Mouse (Mus musculus) hindbrain, embryonic 15.5 days (tissue): ENCODE results near the gene Pou2f2. TPM values are rescaled to one million over a fixed set of nuclear protein-coding genes. Genes with fewer than 3 reads are reported as not detected.

ENCODE experiments used
- ATAC-seq: fragments of 200-750 bp; cut with Nextera tagmentation; 2 replicates; pipeline ENCODE4 v1.8.0; 2017; ENCODE audit warnings: low read depth, moderate number of reproducible peaks, moderate TSS enrichment; ENCODE audit not compliant: low FRiP score
- H3K27ac ChIP-seq: fragments of 300-500 bp; sonication (generic); replicated peaks from 2 replicates; pipeline ENCODE4 v1.5.1; 2015; ENCODE audit warnings: mild to moderate bottlenecking, inconsistent platforms
- H3K27me3 ChIP-seq: fragments of 300-500 bp; sonication (generic); 2 replicates; pipeline ENCODE4 v1.6.1; 2015; ENCODE audit warnings: control low read depth, inconsistent platforms
- H3K36me3 ChIP-seq: fragments of 300-500 bp; sonication (generic); 2 replicates; pipeline ENCODE4 v1.6.1; 2015; ENCODE audit warnings: control low read depth, inconsistent platforms
- H3K4me1 ChIP-seq: fragments of 300-500 bp; sonication (generic); replicated peaks from 2 replicates; pipeline ENCODE4 v1.6.1; 2015; ENCODE audit warnings: control low read depth, inconsistent platforms
- H3K4me2 ChIP-seq: fragments of 300-500 bp; sonication (generic); 2 replicates; pipeline ENCODE4 v1.6.1; 2015; ENCODE audit warnings: moderate library complexity, mild to moderate bottlenecking, inconsistent platforms
- H3K4me3 ChIP-seq: fragments of 300-500 bp; sonication (generic); 2 replicates; pipeline ENCODE4 v1.5.1; 2015; ENCODE audit warnings: mild to moderate bottlenecking, inconsistent platforms
- H3K9ac ChIP-seq: fragments of 300-500 bp; sonication (generic); 2 replicates; pipeline ENCODE4 v1.6.1; 2015; ENCODE audit warnings: inconsistent platforms
- H3K9me3 ChIP-seq: fragments of 300-500 bp; sonication (generic); 2 replicates; pipeline ENCODE4 v1.6.1; 2016; ENCODE audit warnings: control low read depth, inconsistent platforms
- WGBS: fragments of 180-500 bp; shearing (Covaris S2); methylation state at CpG from one replicate; pipeline ENCODE4 v1.1.7; 2015; 5-methylcytosine and 5-hydroxymethylcytosine counted together
- polyA plus RNA-seq: library from polyadenylated mRNA; unstranded; fragments of >200 nt; fragmentation: Nextera tagmentation; extraction: Ambion mirVana; gene quantifications from 2 replicates; pipeline ENCODE4 v1.2.1, GENCODE M21; 2015

Gene Pou2f2
- polyA plus RNA-seq, 1 experiment from 2014 or later, result 33.4 TPM

DNA sequence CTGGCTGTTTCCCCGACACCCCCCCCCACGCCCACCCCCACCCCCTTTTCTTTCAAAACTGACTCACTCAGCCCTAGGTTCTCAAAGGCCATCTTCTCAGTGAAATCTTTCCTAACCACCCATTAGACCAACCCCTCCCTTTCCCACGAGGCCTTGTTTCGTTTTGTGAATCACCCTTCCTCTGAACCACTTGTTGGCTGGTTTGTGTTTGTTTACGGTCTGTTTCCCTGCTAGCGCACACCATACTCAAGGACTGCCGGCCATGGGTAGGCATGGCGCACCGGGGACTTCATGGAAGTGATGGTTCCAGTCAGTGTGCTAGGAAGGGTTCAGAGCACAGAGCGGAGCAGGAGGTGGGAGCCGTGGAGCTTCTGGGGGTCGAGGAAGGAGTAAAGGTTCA is 70.2 kb downstream of the Pou2f2 start:
- H3K27me3 ChIP-seq, result no peaks in the 10 kb centered on the region
- no peak overlapping the region for H3K9ac ChIP-seq
- H3K9me3 ChIP-seq, result no peaks in the 10 kb centered on the region
- no peaks in the 10 kb centered on the region for H3K36me3 ChIP-seq
- no peak overlapping the region for H3K4me2 ChIP-seq
- WGBS, result 83% methylated on average over 12 of the region's 12 CpGs
- H3K27ac ChIP-seq, result no peak overlapping the region
- H3K4me3 ChIP-seq, result no peak overlapping the region
- no peak for ATAC-seq
- H3K4me1 ChIP-seq, result no peaks in the 10 kb centered on the region; the same call in 1 of the 2 replicates

DNA sequence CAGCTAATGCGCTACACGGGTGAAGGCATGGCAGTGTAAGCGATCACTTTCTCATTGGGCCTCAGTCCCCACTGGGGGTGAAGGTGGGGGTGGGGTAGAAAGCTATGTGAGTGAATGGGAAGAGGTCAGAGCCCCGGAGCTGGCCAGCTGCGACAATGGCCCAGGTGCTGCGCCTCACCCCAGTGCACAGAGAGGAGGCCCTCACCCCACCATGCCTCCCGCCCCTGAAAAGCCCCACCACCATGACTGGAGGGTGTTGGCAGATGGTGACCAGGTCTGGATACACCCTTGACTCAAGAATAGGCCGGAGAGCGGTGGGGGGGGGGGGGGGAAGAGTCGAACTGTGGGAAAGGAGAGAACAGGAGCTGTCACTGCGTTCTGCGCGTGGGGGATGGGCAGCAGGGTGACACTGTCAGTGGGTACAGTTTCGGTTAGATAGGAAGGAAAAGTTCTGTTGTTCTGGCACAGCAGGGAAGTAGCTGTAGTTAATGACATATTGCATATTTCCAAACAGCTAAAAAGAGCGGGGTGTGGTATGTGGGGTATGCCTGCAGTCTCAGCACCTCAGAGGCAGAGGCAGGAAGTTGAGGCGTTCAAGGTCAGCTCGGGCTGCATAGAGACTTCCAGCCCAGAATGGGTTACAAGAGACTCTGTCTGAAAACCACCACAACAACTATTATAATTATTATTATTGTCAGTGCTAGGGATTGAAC is 72.6 kb downstream of the Pou2f2 start:
- Histone ChIP-seq H3K4me3 (no peak overlapping the region), H3K9me3 (no peaks in the 10 kb centered on the region)
- no peak for ATAC-seq

DNA sequence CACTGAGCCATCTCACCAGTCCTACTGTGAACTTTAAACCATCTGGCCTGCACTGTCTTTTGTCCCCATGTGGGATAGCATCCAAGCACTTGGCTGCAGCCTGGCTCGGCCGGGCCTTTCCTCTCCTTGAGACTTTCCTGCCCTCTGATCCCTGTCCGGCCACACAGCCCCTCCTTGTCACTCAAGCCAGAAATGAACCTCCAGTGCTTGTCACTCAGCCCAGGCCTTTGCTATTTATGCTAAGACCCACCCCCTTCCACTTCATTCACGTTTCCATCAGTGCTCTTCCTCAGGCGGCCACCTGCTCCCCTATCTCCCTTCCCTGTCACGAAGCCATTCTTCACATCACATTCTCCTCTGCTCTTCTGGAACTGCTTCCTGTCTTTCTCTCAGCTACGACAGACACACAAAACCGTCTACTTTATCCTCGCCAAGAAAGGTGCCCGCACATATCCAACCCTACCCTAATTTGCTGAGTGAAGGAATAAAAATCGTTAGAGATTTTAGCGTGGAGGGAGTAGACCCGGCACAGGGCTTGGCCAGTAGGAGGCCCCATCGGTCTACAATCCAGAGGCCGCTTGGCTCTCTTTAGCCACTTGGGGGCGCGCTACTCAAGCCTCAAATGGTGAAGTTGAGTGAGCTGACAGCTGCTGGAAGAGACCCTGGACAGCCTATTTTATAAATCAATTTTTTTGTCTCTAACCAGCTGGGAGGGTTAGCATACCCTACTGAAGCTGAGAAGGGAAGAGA is 73.9 kb downstream of the Pou2f2 start:
- H3K9me3 ChIP-seq, result no peaks in the 10 kb centered on the region
- H3K27ac ChIP-seq, result peak overlapping the region; percentile 32; the same call in 1 of the 2 replicates
- H3K9ac ChIP-seq, result no peak overlapping the region
- no peaks in the 10 kb centered on the region; the same call in 1 of the 2 replicates for H3K4me1 ChIP-seq
- no peak overlapping the region for H3K4me2 ChIP-seq
- peak; percentile 39; the same call in 1 of the 2 replicates for ATAC-seq
- H3K4me3 ChIP-seq, result no peak overlapping the region
- 13% methylated on average over 17 of the region's 17 CpGs for WGBS
- no peaks in the 10 kb centered on the region for H3K36me3 ChIP-seq
- no peaks in the 10 kb centered on the region for H3K27me3 ChIP-seq

More for the DNA sequence above, 72.6 kb downstream of the Pou2f2 start:
- 40% methylated on average over 17 of the region's 17 CpGs for WGBS
- Histone ChIP-seq H3K27me3 (no peaks in the 10 kb centered on the region), H3K36me3 (no peaks in the 10 kb centered on the region), H3K27ac (no peak overlapping the region), H3K9ac (no peak overlapping the region), H3K4me1 (no peaks in the 10 kb centered on the region; the same call in 1 of the 2 replicates), H3K4me2 (no peak overlapping the region)

DNA sequence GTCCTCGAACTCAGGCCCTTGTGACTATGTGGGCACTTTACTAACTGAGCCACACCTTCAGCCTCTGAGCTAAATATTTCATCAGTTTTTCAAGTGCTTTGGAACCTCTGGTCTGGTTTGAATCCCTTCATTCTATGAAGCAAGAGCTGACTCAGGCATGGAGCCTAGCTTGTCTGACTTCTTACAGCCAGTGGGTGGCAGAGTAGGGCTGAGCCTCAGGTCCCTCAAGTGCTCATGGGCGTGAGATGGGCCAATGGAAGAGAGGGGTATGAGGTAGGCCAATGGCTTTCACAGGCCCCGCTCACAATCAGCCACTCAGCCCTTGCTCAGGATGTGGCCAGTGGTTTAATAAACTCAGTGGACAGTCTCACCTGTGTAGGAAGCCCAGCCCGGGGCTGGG is 79.9 kb downstream of the Pou2f2 start:
- Histone ChIP-seq H3K4me3 (no peak overlapping the region), H3K9ac (no peak overlapping the region), H3K27me3 (no peaks in the 10 kb centered on the region), H3K27ac (no peak overlapping the region), H3K36me3 (0 out of 2 replicates have a peak, but pooled peaks cover 8% of the 10 kb centered on the region), H3K4me2 (no peak overlapping the region), H3K9me3 (no peaks in the 10 kb centered on the region), H3K4me1 (no peaks in the 10 kb centered on the region)
- WGBS, result 44% methylated on average over 4 of the region's 4 CpGs
- ATAC-seq, result peak; percentile 55; the same call in 1 of the 2 replicates

DNA sequence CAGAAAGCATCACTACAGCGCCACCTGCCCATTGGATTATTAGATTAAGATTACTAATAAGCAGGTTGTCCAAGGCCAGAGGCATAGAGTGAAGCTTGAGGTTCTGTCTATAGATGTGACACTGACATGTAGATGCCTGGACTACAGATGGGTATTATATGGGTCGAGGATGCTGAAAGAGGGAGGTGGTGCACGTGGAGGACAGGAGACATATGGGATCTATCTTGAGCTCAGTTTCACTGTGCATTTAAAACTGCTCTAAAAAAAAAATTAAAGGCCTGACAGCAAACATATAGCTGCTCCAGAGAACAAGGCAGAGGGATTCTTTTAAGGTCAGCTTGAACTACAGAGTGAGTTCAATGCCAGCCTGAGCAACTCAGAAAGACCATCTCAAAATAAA is 81.4 kb downstream of the Pou2f2 start:
- no peak for ATAC-seq

DNA sequence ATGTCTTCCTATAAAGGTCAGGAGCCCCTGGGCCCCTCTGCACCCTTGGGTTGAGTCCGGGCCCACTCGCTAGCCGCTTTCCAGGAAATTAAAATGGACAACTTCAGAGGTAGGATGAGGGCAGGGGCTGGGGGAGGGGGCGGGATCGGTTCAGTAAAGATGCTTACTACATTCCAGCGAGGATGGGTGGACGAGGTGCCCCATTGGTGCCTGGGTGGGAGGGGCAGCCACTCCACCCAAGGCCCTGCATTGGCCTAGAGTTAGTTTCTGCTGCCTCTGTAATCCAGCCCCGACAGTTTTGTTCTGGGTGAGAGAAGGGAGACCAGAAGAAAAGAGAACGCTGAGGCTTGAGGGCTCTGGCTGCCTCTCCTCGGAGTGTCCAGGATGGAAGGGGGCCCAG is 89.7 kb downstream of the Pou2f2 start:
- Histone ChIP-seq H3K27ac (no peak overlapping the region), H3K27me3 (no peaks in the 10 kb centered on the region), H3K36me3 (0 out of 2 replicates have a peak, but pooled peaks cover 12% of the 10 kb centered on the region), H3K9me3 (no peaks in the 10 kb centered on the region), H3K9ac (no peak overlapping the region), H3K4me3 (no peak overlapping the region), H3K4me2 (no peak overlapping the region), H3K4me1 (0 out of 2 replicates have a peak, but pooled peaks cover 2% of the 10 kb centered on the region)
- no peak for ATAC-seq
- WGBS, result 16% methylated on average over 10 of the region's 10 CpGs

More for the DNA sequence above, 81.4 kb downstream of the Pou2f2 start:
- Histone ChIP-seq H3K36me3 (0 out of 2 replicates have a peak, but pooled peaks cover 8% of the 10 kb centered on the region), H3K4me3 (no peak overlapping the region), H3K27me3 (no peaks in the 10 kb centered on the region), H3K4me2 (no peak overlapping the region), H3K9me3 (no peaks in the 10 kb centered on the region), H3K4me1 (no peaks in the 10 kb centered on the region), H3K27ac (no peak overlapping the region), H3K9ac (no peak overlapping the region)
- 76% methylated on average over 3 of the region's 3 CpGs for WGBS

DNA sequence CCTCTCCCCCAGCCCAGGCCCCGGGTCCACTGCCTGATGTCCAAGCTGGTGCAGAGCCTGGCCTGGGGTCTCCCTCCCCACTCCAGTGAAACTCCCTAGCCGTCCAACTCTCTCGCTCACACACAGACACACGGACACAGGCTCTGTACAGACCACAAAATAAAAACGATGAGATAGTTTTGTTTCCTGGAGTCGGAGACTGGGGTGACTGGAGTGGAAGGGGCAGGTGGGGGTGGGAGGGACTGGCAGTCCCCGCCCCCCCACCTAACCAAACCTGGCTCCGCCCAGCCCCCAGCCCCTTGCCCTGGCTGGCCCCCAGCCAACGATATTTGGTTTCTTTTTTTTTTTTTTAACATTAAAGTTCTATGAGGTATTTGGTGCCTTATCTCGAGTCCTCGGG is 90.6 kb downstream of the Pou2f2 start:
- WGBS, result 28% methylated on average over 11 of the region's 11 CpGs
- H3K4me2 ChIP-seq, result no peak overlapping the region
- ATAC-seq, result no peak
- H3K4me1 ChIP-seq, result 0 out of 2 replicates have a peak, but pooled peaks cover 2% of the 10 kb centered on the region
- no peaks in the 10 kb centered on the region for H3K9me3 ChIP-seq
- H3K9ac ChIP-seq, result no peak overlapping the region
- no peak overlapping the region for H3K4me3 ChIP-seq
- no peaks in the 10 kb centered on the region for H3K27me3 ChIP-seq
- H3K27ac ChIP-seq, result no peak overlapping the region
- peaks cover 18% of the 10 kb centered on the region; the same call in 1 of the 2 replicates for H3K36me3 ChIP-seq

DNA sequence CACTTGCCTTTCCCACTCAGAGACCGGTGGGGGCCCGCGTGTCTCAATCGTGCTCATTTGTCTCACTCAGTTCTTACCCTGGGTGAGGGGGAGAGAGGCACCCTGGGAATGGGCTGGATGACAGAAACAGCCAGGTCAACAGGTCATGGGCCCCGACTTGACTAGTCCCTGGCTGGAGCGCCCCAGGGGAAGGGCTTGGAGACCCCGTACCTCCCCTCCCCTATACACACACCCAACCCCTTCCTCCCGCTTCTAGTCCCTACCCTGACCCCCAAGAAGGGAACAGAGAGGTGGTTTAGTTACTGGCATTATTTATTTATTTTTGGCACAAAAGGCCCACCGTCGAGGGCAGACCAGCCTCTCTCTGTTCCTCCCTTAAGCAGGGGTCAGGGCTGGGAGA is 91.0 kb downstream of the Pou2f2 start:
- no peak overlapping the region for H3K4me3 ChIP-seq
- H3K36me3 ChIP-seq, result peaks cover 22% of the 10 kb centered on the region
- H3K27ac ChIP-seq, result no peak overlapping the region
- peak; percentile 57 for ATAC-seq
- H3K4me2 ChIP-seq, result no peak overlapping the region
- 0 out of 2 replicates have a peak, but pooled peaks cover 2% of the 10 kb centered on the region for H3K4me1 ChIP-seq
- no peaks in the 10 kb centered on the region for H3K9me3 ChIP-seq
- H3K9ac ChIP-seq, result no peak overlapping the region
- 7% methylated on average over 10 of the region's 10 CpGs for WGBS
- no peaks in the 10 kb centered on the region for H3K27me3 ChIP-seq

DNA sequence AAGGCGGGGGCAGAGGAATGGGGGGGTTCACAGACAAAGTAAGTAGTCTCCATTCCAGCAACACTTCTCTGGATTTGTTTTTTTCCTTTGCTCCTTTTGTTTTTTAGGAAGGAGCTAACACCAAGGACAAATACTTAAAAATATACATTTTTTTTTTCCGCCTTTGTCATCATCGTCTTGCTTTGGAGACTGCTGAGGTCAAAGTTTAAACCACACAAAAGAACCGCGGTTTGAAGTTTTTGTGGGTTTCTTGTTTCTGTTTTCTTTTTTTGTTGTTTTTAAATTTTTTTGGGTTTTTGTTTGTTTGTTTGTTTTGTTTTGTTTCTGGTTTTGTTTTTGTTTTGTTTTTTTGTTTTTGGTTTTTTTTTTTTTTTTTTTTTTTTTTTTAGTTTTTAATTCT is 91.6 kb downstream of the Pou2f2 start:
- 33% methylated on average over 5 of the region's 5 CpGs for WGBS
- H3K36me3 ChIP-seq, result peaks cover 28% of the 10 kb centered on the region
- H3K4me2 ChIP-seq, result no peak overlapping the region
- H3K4me1 ChIP-seq, result 0 out of 2 replicates have a peak, but pooled peaks cover 2% of the 10 kb centered on the region
- H3K9ac ChIP-seq, result no peak overlapping the region
- H3K9me3 ChIP-seq, result no peaks in the 10 kb centered on the region
- H3K27ac ChIP-seq, result no peak overlapping the region
- H3K27me3 ChIP-seq, result no peaks in the 10 kb centered on the region
- ATAC-seq, result no peak
- H3K4me3 ChIP-seq, result no peak overlapping the region

DNA sequence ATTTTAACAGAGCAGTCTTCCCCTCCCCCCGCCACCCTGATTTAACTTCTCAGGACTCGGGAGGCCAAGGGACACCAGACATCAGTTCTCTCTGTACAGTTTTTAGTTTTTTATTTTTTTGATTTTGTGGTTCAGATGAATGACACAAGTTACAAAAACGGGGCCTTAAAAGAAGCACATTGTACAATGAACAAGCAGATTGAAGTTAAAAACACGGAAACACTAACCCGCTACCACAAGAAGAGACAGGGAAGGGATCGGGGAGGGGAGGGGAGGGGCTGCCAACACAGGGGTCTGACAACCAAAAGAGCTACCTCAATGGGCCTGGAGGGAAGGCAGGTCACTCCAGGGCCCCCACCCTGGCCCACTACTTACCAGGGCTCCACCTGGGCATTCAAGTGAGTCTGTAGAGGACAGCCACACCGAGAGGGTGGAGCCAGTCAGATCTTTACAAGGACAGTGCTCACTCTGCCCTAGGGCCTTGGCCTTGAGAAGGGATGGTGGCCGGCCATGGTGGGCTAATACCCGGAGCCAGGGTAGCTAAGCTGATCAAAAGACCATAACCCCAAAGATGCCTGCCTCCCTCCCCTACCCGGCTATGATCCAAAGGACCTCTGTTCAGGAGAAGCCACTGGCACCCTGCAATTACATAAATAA is 92.1 kb downstream of the Pou2f2 start:
- Histone ChIP-seq H3K27me3 (no peaks in the 10 kb centered on the region), H3K9me3 (no peaks in the 10 kb centered on the region), H3K4me2 (no peak overlapping the region), H3K9ac (no peak overlapping the region), H3K4me1 (peaks cover 2% of the 10 kb centered on the region; the same call in 1 of the 2 replicates), H3K36me3 (peaks cover 34% of the 10 kb centered on the region), H3K27ac (no peak overlapping the region), H3K4me3 (no peak overlapping the region)
- WGBS, result 55% methylated on average over 10 of the region's 10 CpGs
- ATAC-seq, result no peak

DNA sequence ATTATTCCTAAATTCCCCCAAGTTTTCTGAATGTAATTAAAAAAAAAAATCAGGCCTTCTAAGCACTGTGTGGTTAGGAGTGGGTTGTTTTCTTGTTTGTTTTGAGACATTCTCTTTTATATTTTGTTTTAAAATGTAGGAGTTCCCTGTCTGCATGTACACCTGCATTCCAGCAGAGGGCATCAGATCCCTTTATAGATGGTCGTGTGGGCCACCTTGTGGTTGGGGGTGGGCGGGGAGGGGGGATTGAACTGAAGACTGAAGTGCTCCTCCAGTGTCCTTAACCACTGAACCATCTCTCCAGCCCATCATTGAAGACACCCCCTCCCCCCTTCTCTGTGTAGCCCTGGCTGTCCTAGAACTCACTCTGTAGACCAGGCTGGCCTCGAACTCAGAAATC is 92.9 kb downstream of the Pou2f2 start:
- no peaks in the 10 kb centered on the region for H3K27me3 ChIP-seq
- WGBS, result 53% methylated on average over 3 of the region's 3 CpGs
- H3K9me3 ChIP-seq, result no peaks in the 10 kb centered on the region
- peaks cover 2% of the 10 kb centered on the region; the same call in 1 of the 2 replicates for H3K4me1 ChIP-seq
- peak; percentile 32; the same call in 1 of the 2 replicates for ATAC-seq
- H3K36me3 ChIP-seq, result peaks cover 36% of the 10 kb centered on the region
- H3K9ac ChIP-seq, result no peak overlapping the region
- H3K27ac ChIP-seq, result no peak overlapping the region
- H3K4me2 ChIP-seq, result no peak overlapping the region
- no peak overlapping the region for H3K4me3 ChIP-seq

DNA sequence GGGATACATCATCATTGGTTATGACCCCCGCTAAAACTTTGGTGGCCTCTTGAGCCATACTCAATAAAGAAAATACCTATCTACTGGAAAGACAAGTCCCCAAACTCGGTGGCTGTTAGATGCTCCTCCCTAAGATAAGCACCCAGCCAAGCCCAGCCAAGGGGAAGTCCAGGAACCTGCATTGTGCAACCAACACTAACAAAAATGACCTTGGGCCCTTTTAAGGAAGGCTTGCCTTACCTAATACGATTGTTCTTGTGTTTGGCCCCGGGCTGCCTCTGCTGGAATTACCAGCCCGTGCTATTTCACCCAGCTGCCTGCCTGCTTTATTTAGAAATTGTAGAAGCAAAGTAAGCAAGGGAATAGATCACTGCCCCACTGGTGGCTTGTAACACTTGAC is 94.9 kb downstream of the Pou2f2 start:
- no peak for ATAC-seq
- Histone ChIP-seq H3K9ac (no peak overlapping the region), H3K36me3 (peaks cover 54% of the 10 kb centered on the region), H3K27me3 (no peaks in the 10 kb centered on the region), H3K4me2 (no peak overlapping the region), H3K27ac (no peak overlapping the region), H3K4me3 (no peak overlapping the region), H3K4me1 (peaks cover 7% of the 10 kb centered on the region), H3K9me3 (no peaks in the 10 kb centered on the region)
- 86% methylated on average over 5 of the region's 5 CpGs for WGBS
